Comparison of ENCODE assay signal across 8 mouse cellular contexts in the genomic region with DNA sequence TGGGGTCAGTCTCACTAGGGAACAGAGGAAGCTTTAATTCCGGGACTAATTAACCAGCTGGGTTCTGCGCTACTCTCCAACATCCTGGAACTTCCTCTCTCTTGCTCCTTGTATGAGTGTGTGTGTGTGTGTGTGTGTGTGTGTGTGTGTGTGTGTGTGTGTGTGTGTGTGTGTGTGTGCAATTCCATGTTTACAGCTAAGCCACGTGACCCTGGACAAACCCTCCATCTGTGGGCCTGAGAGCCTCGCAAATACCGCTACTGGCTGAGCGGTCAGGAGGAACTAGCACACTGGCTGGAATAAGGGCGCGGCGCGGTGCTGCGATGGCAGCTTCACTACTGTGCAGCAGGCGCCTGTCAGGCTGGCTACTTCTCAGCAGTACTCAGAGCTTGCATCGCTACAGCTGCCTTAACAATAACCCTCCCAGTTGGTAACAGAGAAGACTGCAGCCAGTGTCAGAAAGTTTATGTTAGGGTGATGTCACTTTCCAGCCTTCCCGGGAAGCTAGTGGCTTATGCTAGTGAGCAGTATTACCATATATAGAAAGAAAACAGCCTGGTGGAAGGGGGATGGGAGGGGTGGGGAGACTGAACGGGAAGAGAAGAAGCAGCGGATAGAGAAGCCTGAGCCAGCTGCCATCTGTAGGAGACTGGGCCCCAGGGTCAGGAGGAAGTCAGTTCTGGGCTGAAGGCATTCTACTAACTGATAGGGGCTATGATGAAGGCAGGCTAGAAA. TPM values are rescaled to one million over a fixed set of nuclear protein-coding genes. Genes with fewer than 3 reads are reported as not detected.
DNase-seq lines count a peak whose midpoint lies in the region; ATAC-seq and TF ChIP-seq lines count a peak whose summit lies in the region.

No protein-coding gene starts in this region.

- H3K27me3 ChIP-seq in forebrain, embryonic 12.5 days = peaks cover 3% of the 10 kb centered on the region; the same call in 1 of the 2 replicates
- H3K27me3 ChIP-seq in heart, postnatal 0 days (ENCODE audit: control insufficient read depth, insufficient read depth, low read length) = no peaks in the 10 kb centered on the region
- no peaks in the 10 kb centered on the region for H3K27me3 ChIP-seq in liver, embryonic 15.5 days

- H3K9me3 ChIP-seq in forebrain, embryonic 12.5 days = no peaks in the 10 kb centered on the region
- H3K9me3 ChIP-seq in heart, postnatal 0 days (replicated peaks; ENCODE audit: control insufficient read depth, low read length) = no peaks in the 10 kb centered on the region; the same call in 1 of the 2 replicates
- no peaks in the 10 kb centered on the region for H3K9me3 ChIP-seq in liver, embryonic 15.5 days (replicated peaks)

- peak; percentile 39 for ATAC-seq in CD4-positive, CD25-positive, alpha-beta regulatory T cell, adult 4 months
- ATAC-seq in forebrain, embryonic 12.5 days (ENCODE audit: low FRiP score) = peak; percentile 89
- ATAC-seq in heart, postnatal 0 days (ENCODE audit: insufficient read depth, low read depth) = peak; percentile 89
- ATAC-seq in liver, embryonic 15.5 days (ENCODE audit: insufficient read depth) = peak; percentile 84

- H3K4me1 ChIP-seq in brown adipose tissue, adult 24 weeks (ENCODE audit: control insufficient read depth, insufficient read depth, insufficient read length, low read length) = peaks cover 5% of the 10 kb centered on the region; the same call in 1 of the 2 replicates
- peaks cover 15% of the 10 kb centered on the region for H3K4me1 ChIP-seq in forebrain, embryonic 12.5 days
- H3K4me1 ChIP-seq in heart, postnatal 0 days (ENCODE audit: control insufficient read depth, insufficient read depth) = peaks cover 21% of the 10 kb centered on the region
- peaks cover 22% of the 10 kb centered on the region for H3K4me1 ChIP-seq in liver, embryonic 15.5 days (replicated peaks)

- peak; percentile 73 for TF ChIP-seq EP300 in heart, postnatal 0 days (IDR thresholded peaks at IDR 0.05; ENCODE audit: low read depth)

- TF ChIP-seq CTCF in heart, postnatal 0 days (IDR thresholded peaks at IDR 0.05; ENCODE audit: low read depth) = no peak

- peak overlapping the region; percentile 56 for H3K4me2 ChIP-seq in forebrain, embryonic 12.5 days
- H3K4me2 ChIP-seq in heart, postnatal 0 days (ENCODE audit: low read depth, low read length) = peak overlapping the region; percentile 55
- peak overlapping the region; percentile 66 for H3K4me2 ChIP-seq in liver, embryonic 15.5 days

- peak overlapping the region; percentile 36; the same call in 1 of the 2 replicates for H3K9ac ChIP-seq in forebrain, embryonic 12.5 days
- H3K9ac ChIP-seq in heart, postnatal 0 days (replicated peaks; ENCODE audit: low read depth, low read length) = peak overlapping the region; percentile 47
- H3K9ac ChIP-seq in liver, embryonic 15.5 days = no peak overlapping the region

- no peaks in the 10 kb centered on the region for H3K36me3 ChIP-seq in forebrain, embryonic 12.5 days (replicated peaks)
- no peaks in the 10 kb centered on the region for H3K36me3 ChIP-seq in heart, postnatal 0 days (replicated peaks; ENCODE audit: control insufficient read depth, insufficient read depth, low read length)
- no peaks in the 10 kb centered on the region for H3K36me3 ChIP-seq in liver, embryonic 15.5 days (replicated peaks)

- peak overlapping the region; percentile 44 for H3K4me3 ChIP-seq in brown adipose tissue, adult 24 weeks (ENCODE audit: insufficient read depth, low read depth, low read length)
- peak overlapping the region; percentile 31 for H3K4me3 ChIP-seq in forebrain, embryonic 12.5 days (replicated peaks)
- H3K4me3 ChIP-seq in heart, postnatal 0 days (ENCODE audit: low read depth, low read length) = peak overlapping the region; percentile 27
- peak overlapping the region; percentile 42 for H3K4me3 ChIP-seq in liver, embryonic 15.5 days (replicated peaks)

- H3K27ac ChIP-seq in brown adipose tissue, adult 24 weeks (replicated peaks; ENCODE audit: low read depth, low read length) = peak overlapping the region; percentile 99
- H3K27ac ChIP-seq in forebrain, embryonic 12.5 days = peak overlapping the region; percentile 72
- peak overlapping the region; percentile 100 for H3K27ac ChIP-seq in heart, postnatal 0 days (ENCODE audit: low read depth)
- H3K27ac ChIP-seq in liver, embryonic 15.5 days (replicated peaks) = peak overlapping the region; percentile 79

- WGBS in forebrain, embryonic 12.5 days = under 1% methylated on average over 16 of the region's 16 CpGs
- 3% methylated on average over 16 of the region's 16 CpGs for WGBS in heart, postnatal 0 days
- 4% methylated on average over 16 of the region's 16 CpGs for WGBS in liver, embryonic 15.5 days (ENCODE audit: insufficient replicate concordance)

- DNase-seq in heart, postnatal 0 days (ENCODE audit: low spot score) = peak; percentile 93
- peak; percentile 71 to 78 for DNase-seq in kidney, postnatal 36 days
- peak; percentile 78 for DNase-seq in neural tube, embryonic 10.5 days (ENCODE audit: extremely low spot score, low spot score)
- DNase-seq in telencephalon, adult 2 months (ENCODE audit: low read depth, low spot score) = peak; percentile 49

RNA-seq across cellular contexts. Expression of gene Itgb1, which starts 30.9 kb away (rescaled TPM):
- polyA plus RNA-seq in CD4-positive, CD25-positive, alpha-beta regulatory T cell, adult 4 months (2017; shearing (Covaris generic)) = 10 to 100 TPM; 67.0 to 77.7 TPM
- polyA plus RNA-seq in brown adipose tissue, adult 24 weeks (2012; ENCODE audit: insufficient read depth, insufficient read length, missing spikeins) = 111 and 122 TPM in 2 replicates
- 128 and 140 TPM in 2 replicates for polyA plus RNA-seq in forebrain, embryonic 12.5 days (2016; fragmentation: Nextera tagmentation; extraction: Ambion mirVana)
- 240 and 317 TPM in 2 replicates for total RNA-seq in heart, postnatal 0 days (2014; rRNA removed; ENCODE audit: low replicate concordance)
- 289 and 315 TPM in 2 replicates for polyA plus RNA-seq in heart, postnatal 0 days (2015; fragmentation: Nextera tagmentation; extraction: Ambion mirVana)
- 73.1 and 73.9 TPM in 2 replicates for polyA plus RNA-seq in liver, embryonic 15.5 days (2015; fragmentation: Nextera tagmentation; extraction: Ambion mirVana)

Comparison
In these comparisons a context has a peak if more than half of its experiments do, and no peak if none do; other contexts are left out.
1. Peak in every context shown above with its lines: DNase-seq, ATAC-seq, H3K4me3 ChIP-seq and H3K27ac ChIP-seq.
2. ATAC-seq: peak in every context shown above with its lines; median percentile 89 in forebrain, embryonic 12.5 days; 89 in heart, postnatal 0 days; 84 in liver, embryonic 15.5 days; 39 in CD4-positive, CD25-positive, alpha-beta regulatory T cell, adult 4 months.